Mouse (Mus musculus): ENCODE data around the gene Tmem88b. TPM values are rescaled to one million over a fixed set of nuclear protein-coding genes. Genes with fewer than 3 reads are reported as not detected.

Gene Tmem88b
- polyA plus RNA-seq, 1 experiment from 2014 or later = 1.2 TPM

- WGBS = 89% methylated on average over 13 of the region's 13 CpGs
- no peak for ATAC-seq (ENCODE audit: low FRiP score, low read depth)
- H3K27ac ChIP-seq (replicated peaks) = no peak overlapping the region
- no peaks in the 10 kb centered on the region for H3K9me3 ChIP-seq
- peak overlapping the region; percentile 65 for H3K4me2 ChIP-seq
- no peaks in the 10 kb centered on the region for H3K36me3 ChIP-seq
- no peak overlapping the region for H3K9ac ChIP-seq
- peaks cover 42% of the 10 kb centered on the region for H3K4me1 ChIP-seq (replicated peaks)
- H3K4me3 ChIP-seq = 0 out of 2 replicates have a peak overlapping the region, but pooled peaks have one; percentile 39
- peaks cover 12% of the 10 kb centered on the region for H3K27me3 ChIP-seq
Measured at GRCm38 (mm10) chr4:155772786-155773185, 12.9 kb downstream of the Tmem88b start.

DNA sequence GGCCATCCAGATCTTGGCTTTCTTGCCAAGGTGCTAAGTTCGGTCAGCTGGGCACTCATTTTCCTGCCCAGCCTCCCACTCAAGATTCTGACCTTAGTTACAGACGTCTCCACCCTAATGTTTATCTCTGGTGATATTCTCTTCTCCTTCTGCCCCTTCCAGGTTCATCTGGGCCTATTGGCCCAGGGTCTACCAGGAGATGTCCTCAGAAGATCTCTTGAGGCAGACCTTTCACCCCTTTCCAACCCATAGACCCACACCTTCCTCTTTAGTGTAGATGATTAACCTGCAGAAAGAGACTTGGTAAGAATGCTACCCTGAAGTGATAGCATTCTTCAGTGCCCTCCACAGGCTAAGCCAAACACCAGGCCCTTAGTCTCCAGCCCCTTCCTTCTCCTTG is 14.0 kb downstream of the Tmem88b start:
- peaks cover 42% of the 10 kb centered on the region for H3K4me1 ChIP-seq (replicated peaks)

GRCm38 (mm10) chr4:155770626-155771025 is 15.0 kb downstream of the Tmem88b start:
- Histone ChIP-seq H3K9ac (peak overlapping the region; percentile 77), H3K4me2 (peak overlapping the region; percentile 87), H3K27me3 (peaks cover 12% of the 10 kb centered on the region), H3K4me1 (replicated peaks) (peaks cover 38% of the 10 kb centered on the region), H3K4me3 (peak overlapping the region; percentile 50), H3K36me3 (no peaks in the 10 kb centered on the region), H3K27ac (replicated peaks) (0 out of 2 replicates have a peak overlapping the region, but pooled peaks have one; percentile 72), H3K9me3 (no peaks in the 10 kb centered on the region)
- peak; percentile 8; the same call in 1 of the 2 replicates for ATAC-seq (ENCODE audit: low FRiP score, low read depth)
- WGBS = 38% methylated on average over 24 of the region's 24 CpGs

More for the DNA sequence above, 14.0 kb downstream of the Tmem88b start:
- Histone ChIP-seq H3K27me3 (peaks cover 12% of the 10 kb centered on the region), H3K27ac (replicated peaks) (no peak overlapping the region), H3K9me3 (no peaks in the 10 kb centered on the region), H3K4me2 (peak overlapping the region; percentile 13; the same call in 1 of the 2 replicates), H3K9ac (no peak overlapping the region), H3K4me3 (no peak overlapping the region), H3K36me3 (no peaks in the 10 kb centered on the region)
- whole genome bisulfite sequencing = 76% methylated on average over 2 of the region's 2 CpGs
- ATAC-seq (ENCODE audit: low FRiP score, low read depth) = no peak

DNA sequence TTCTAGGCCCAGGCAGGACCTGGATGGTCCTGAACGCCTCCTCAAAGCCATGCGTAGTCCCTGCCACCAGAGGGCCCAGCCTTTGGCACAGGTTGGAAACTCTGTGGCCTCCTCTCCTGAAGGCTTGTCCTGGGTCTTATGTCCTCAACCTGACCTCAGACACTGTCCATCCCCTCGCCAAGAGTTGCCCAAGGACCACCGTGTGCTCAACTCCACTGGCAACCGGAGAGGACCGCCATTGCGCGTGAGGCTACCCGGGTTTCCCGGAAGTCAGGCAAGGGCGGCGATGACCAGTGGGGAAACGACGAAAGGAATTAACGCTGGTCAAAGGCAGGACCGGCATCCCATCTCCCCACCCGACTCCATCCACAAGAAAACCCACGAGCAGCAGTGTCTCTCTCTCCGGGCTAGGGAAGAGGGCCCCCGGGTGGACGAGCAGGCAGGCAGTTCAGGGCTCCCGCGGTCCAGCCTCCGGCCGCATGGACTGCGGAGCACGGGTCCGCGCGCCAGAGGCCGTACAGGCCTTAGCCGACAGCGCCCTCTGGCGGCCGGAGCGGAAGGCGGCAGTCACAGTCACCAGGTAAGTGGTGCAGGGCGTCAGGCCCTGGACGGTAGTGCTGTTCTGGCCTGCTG is 15.7 kb downstream of the Tmem88b start:
- H3K9ac ChIP-seq = peak overlapping the region; percentile 77
- peaks cover 12% of the 10 kb centered on the region for H3K27me3 ChIP-seq
- peak overlapping the region; percentile 72 for H3K27ac ChIP-seq (replicated peaks)
- peaks cover 31% of the 10 kb centered on the region for H3K4me1 ChIP-seq (replicated peaks)
- H3K9me3 ChIP-seq = no peaks in the 10 kb centered on the region
- H3K4me3 ChIP-seq = peak overlapping the region; percentile 50
- peak overlapping the region; percentile 87 for H3K4me2 ChIP-seq
- ATAC-seq (ENCODE audit: low FRiP score, low read depth) = peak; percentile 77
- H3K36me3 ChIP-seq = no peaks in the 10 kb centered on the region
- WGBS = 1% methylated on average over 39 of the region's 39 CpGs

- H3K27me3 ChIP-seq = peaks cover 12% of the 10 kb centered on the region
- H3K27ac ChIP-seq (replicated peaks) = peak overlapping the region; percentile 72; the same call in 1 of the 2 replicates
- no peaks in the 10 kb centered on the region for H3K9me3 ChIP-seq
- 64% methylated on average over 5 of the region's 5 CpGs for WGBS
- H3K4me1 ChIP-seq (replicated peaks) = peaks cover 27% of the 10 kb centered on the region
- ATAC-seq (ENCODE audit: low FRiP score, low read depth) = no peak
- peak overlapping the region; percentile 77 for H3K9ac ChIP-seq
- peak overlapping the region; percentile 50 for H3K4me3 ChIP-seq
- H3K4me2 ChIP-seq = peak overlapping the region; percentile 87
- no peaks in the 10 kb centered on the region for H3K36me3 ChIP-seq
Measured at GRCm38 (mm10) chr4:155769496-155769879, 16.2 kb downstream of the Tmem88b start.

DNA sequence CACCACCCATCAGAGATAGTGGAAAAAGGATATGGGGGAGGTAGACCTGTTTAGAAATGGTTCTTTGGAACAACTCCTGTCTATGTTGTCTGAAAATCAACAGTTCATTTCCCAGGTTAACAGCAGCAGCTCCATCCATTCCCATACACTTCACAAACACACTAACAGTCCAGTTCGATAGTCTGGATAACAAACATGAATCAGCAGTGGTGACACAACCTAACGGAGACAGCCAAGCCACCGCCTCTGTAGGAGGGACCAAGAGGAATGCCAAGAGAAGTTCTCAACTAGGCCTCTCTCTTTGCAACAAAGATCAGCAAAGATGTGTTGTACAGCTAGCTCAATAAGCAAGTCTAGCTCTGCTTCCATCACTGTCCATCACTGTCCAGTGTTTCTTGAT is 23.3 kb downstream of the Tmem88b start:
- H3K9ac ChIP-seq = no peak overlapping the region
- no peak for ATAC-seq (ENCODE audit: low FRiP score, low read depth)
- peaks cover 32% of the 10 kb centered on the region for H3K4me1 ChIP-seq (replicated peaks)
- H3K27ac ChIP-seq (replicated peaks) = no peak overlapping the region
- H3K36me3 ChIP-seq = no peaks in the 10 kb centered on the region
- 90% methylated on average over 3 of the region's 3 CpGs for WGBS
- H3K4me3 ChIP-seq = no peak overlapping the region
- no peaks in the 10 kb centered on the region for H3K27me3 ChIP-seq
- no peaks in the 10 kb centered on the region for H3K9me3 ChIP-seq
- H3K4me2 ChIP-seq = peak overlapping the region; percentile 99; the same call in 1 of the 2 replicates

- no peak; the same call in 1 of the 2 replicates for ATAC-seq (ENCODE audit: low FRiP score, low read depth)
- H3K4me2 ChIP-seq = peak overlapping the region; percentile 99
- no peaks in the 10 kb centered on the region for H3K9me3 ChIP-seq
- H3K27me3 ChIP-seq = no peaks in the 10 kb centered on the region
- peak overlapping the region; percentile 91 for H3K4me3 ChIP-seq
- WGBS = 2% methylated on average over 28 of the region's 28 CpGs
- no peaks in the 10 kb centered on the region; the same call in 1 of the 2 replicates for H3K36me3 ChIP-seq
- peak overlapping the region; percentile 37; the same call in 1 of the 2 replicates for H3K27ac ChIP-seq (replicated peaks)
- H3K4me1 ChIP-seq (replicated peaks) = peaks cover 32% of the 10 kb centered on the region
- peak overlapping the region; percentile 70 for H3K9ac ChIP-seq
Measured at GRCm38 (mm10) chr4:155761356-155762099, 24.1 kb downstream of the Tmem88b start.

- Histone ChIP-seq H3K36me3 (peaks cover 6% of the 10 kb centered on the region), H3K4me3 (peak within 1 kb of the TSS; percentile 91), H3K27ac (replicated peaks) (peak within 1 kb of the TSS; percentile 65), H3K9me3 (no peaks in the 10 kb centered on the region), H3K27me3 (no peaks in the 10 kb centered on the region), H3K9ac (peak within 1 kb of the TSS; percentile 70), H3K4me2 (peak within 1 kb of the TSS; percentile 99), H3K4me1 (replicated peaks) (peaks cover 32% of the 10 kb centered on the region)
- under 1% methylated on average over 68 of the region's 68 CpGs for WGBS
- ATAC-seq (ENCODE audit: low FRiP score, low read depth) = peak; percentile 96
Measured at GRCm38 (mm10) chr4:155760613-155761355, 24.9 kb downstream of the Tmem88b start, which contains the start of gene Atad3a. Atad3a (minus strand) TSS chr4:155761093.

- H3K4me3 ChIP-seq = peak overlapping the region; percentile 91
- H3K9ac ChIP-seq = peak overlapping the region; percentile 70
- peak overlapping the region; percentile 65; the same call in 1 of the 2 replicates for H3K27ac ChIP-seq (replicated peaks)
- WGBS = 4% methylated on average over 10 of the region's 10 CpGs
- H3K4me2 ChIP-seq = peak overlapping the region; percentile 99
- peaks cover 12% of the 10 kb centered on the region for H3K36me3 ChIP-seq
- no peaks in the 10 kb centered on the region for H3K27me3 ChIP-seq
- H3K9me3 ChIP-seq = no peaks in the 10 kb centered on the region
- no peak for ATAC-seq (ENCODE audit: low FRiP score, low read depth)
- H3K4me1 ChIP-seq (replicated peaks) = peaks cover 32% of the 10 kb centered on the region
Measured at GRCm38 (mm10) chr4:155759862-155760612, 25.6 kb downstream of the Tmem88b start.

- H3K36me3 ChIP-seq = peaks cover 39% of the 10 kb centered on the region
- no peaks in the 10 kb centered on the region for H3K9me3 ChIP-seq
- no peaks in the 10 kb centered on the region for H3K27me3 ChIP-seq
- no peak for ATAC-seq (ENCODE audit: low FRiP score, low read depth)
- WGBS = 91% methylated on average over 12 of the region's 12 CpGs
- H3K4me2 ChIP-seq = no peak overlapping the region
- H3K4me1 ChIP-seq (replicated peaks) = peaks cover 29% of the 10 kb centered on the region
- H3K9ac ChIP-seq = no peak overlapping the region
- no peak overlapping the region for H3K27ac ChIP-seq (replicated peaks)
- H3K4me3 ChIP-seq = no peak overlapping the region
Measured at GRCm38 (mm10) chr4:155757011-155757410, 28.7 kb downstream of the Tmem88b start.

Data from hindbrain, embryonic 15.5 days (tissue).